Mouse (Mus musculus): ENCODE data around the gene Dact1.

The Dact1 gene

DNA sequence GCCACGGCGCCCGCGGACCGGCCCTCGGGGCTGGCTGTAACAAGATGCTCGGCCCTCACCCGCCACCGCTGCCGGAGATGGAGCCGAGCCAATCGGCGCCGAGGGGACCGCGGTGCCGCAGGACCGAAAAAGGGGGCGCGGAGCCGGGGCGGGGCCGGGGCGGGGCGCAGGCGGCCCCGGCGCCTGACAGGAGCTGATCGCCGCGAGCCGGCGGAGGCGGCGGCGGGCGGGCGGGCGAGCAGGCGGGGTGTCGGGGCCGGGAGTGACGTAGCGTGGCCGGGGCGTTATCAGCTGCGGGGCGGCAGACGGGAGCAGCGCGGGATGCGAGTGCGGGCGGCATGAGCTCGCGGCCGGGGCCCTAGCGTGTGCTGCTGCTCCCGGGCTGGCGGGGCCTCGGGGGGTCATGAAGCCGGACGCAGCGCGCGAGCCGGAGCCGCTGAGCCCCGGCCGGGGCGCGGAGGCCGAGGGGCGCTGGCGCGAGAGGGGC, at the start of gene Dact1:
TSS of gene Dact1 (plus strand) at position 304 of the 487 bp plus-strand sequence.
- DNase-seq (ENCODE audit: low spot score), result peak; percentile 90

DNA sequence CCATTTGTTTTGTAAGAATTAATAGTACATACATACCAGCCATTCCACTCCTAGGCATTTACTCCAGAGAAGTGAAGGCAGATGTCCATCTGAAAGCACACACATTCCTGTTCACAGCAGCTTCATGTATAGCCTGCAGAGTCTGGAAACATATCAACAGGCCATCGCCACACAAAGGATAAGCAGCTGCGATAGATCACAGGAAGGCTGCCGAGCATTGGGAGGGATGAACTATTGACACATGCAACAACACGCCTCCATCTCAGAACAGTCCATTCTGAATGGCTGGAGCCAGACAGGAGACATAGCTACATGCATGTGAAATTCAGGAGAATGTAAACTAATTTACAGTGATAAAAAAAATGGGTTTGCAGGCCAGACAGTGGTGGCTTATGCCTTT, 45.5 kb upstream of the Dact1 start:
- no peak for DNase-seq (ENCODE audit: low spot score)

DNA sequence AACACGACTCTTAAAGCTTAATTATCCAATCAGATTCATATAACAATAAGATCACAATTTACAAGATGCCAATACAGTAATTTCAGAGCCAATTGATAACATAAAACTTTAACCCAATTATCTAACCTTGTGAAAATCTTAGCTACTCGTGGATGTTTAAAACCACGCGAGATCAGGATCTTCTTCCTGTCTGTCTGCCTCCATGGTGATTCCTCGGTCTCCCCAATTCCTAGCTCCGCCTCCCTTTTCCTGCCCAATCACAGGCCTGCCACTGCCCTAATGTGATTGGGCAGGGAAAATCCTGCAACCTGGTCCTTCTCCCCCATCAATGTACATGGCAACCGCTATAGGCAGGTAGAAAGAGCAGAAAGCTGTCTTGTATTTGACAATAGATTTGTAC, 40.3 kb upstream of the Dact1 start:
- DNase-seq (ENCODE audit: low spot score), result no peak

- no peak for DNase-seq (ENCODE audit: low spot score)
These were observed 38.6 kb upstream of the Dact1 start for GRCm38 (mm10) chr12:71271131-71271530.

- no peak for DNase-seq (ENCODE audit: low spot score)
These were observed 35.0 kb upstream of the Dact1 start for GRCm38 (mm10) chr12:71274519-71275237.

- DNase-seq (ENCODE audit: low spot score), result no peak
These were observed 33.6 kb upstream of the Dact1 start for GRCm38 (mm10) chr12:71275906-71276595.

DNA sequence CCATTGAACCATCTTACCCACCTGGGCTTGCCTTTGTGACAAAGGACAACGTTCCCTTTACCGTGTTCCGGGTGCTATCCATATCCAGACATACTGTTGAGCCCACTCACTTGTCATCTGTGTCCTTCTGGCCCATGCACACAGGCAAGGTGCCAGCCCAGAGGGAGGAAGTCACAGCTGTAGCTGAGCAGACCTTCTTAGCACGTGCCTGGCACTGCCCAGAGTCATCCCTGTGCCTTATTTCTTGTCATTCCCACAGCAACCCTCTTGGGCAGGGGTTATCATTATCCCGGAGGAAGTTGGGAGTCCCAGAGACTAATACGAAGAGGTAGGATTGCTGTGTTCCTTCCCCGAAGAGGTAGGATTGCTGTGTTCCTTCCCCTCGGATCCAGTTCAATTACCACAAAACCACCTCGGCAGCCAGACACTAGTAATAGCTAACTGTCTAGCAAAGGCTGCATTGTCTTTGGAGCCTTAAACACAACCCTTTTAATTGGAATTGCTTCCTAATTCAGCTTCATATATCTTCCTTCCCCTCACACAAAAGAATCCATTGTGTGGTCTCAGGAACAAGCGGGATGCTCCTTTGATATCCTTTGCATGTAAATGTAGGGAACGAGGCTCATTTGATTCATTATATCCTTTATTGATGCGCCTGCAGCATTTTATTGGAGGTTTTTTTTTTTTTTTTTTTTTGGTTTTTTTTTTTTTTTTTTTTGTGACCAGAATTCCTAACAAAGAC, 30.0 kb upstream of the Dact1 start:
- DNase-seq (ENCODE audit: low spot score), result no peak

GRCm38 (mm10) chr12:71281201-71281768, 28.4 kb upstream of the Dact1 start:
- no peak for DNase-seq (ENCODE audit: low spot score)

GRCm38 (mm10) chr12:71285399-71285798, 24.3 kb upstream of the Dact1 start:
- DNase-seq (ENCODE audit: low spot score), result no peak

- DNase-seq (ENCODE audit: low spot score), result no peak
These were observed 19.2 kb upstream of the Dact1 start for GRCm38 (mm10) chr12:71290460-71290859.

- DNase-seq (ENCODE audit: low spot score), result peak; percentile 61
These were observed 15.4 kb upstream of the Dact1 start for GRCm38 (mm10) chr12:71293960-71294942.

DNA sequence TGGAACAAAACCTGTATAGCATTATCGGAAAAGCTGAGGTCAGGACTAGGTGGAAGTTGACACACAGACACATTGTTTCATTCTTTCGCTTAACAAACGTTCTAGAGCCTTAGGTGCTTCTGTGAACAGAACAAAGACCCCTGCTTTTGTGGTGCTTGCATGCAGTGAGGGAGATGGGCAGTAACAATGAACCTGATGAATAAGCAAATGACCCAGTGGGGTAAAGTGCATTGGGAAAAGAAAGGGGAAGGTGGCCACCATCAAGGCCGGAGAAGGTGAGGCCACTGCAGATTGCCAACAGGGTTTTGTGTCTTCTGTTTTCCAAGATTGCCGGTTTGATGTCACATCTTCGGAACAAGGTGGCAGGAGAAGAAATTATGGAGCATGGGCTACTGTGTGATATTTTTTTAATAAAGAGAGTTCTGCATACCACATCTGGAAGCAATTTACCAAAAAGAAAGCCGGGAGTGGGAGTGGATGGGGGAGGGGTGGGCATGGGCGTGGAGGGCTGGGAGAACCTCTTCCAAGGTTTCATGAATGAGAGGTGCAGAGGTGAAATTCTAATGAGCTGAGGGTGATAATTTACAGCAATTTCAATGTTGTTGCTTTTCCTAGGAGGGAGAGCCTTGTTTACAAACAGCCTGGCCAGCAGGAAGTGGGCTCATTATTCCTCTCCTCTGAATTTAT, 12.7 kb upstream of the Dact1 start:
- DNase-seq (ENCODE audit: low spot score), result peak; percentile 60

DNA sequence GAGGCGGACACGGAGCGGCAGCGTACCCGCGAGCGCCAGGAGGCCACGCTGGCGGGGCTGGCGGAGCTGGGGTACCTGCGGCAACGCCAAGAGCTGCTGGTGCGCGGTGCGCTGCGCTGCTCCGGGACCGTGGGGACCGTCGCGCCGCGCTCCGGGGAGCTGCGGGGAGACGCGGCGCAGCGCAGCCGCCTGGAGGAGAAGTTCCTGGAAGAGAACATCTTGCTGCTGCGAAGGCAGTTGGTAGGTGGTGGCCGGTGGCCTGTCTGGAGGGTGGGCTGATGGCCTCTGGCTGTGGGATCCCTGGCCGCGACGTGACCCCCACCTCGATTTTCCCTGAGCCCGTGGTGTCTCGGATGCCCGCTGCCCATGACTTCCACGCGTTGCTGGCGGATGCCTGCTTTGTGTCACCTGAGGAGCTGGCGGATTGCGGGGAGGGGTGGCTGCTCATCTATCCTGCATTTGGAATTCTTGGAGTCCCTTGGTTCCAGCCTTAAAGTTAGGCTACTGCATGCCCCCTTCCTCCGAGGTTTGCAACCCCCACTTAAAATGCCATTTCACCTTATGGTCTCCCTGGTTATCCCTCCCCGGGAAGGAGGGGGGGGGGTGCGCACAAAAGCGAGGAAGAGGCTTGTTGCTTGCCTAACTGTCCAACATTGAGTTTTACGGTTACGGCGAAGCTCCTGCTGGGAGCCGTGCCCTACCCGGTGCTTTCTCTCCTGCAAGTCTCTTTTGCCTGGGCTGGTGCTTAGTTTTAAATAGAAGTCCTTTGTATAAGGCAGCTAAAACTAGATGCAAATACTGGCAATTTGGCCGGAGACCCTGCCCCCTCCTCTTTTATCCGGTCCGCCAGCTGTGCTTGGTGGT, 616 bp downstream of the Dact1 start:
- DNase-seq (ENCODE audit: low spot score), result peak; percentile 63

- DNase-seq (ENCODE audit: low spot score), result peak; percentile 86
These were observed 1.7 kb downstream of the Dact1 start for GRCm38 (mm10) chr12:71311237-71311887.

DNA sequence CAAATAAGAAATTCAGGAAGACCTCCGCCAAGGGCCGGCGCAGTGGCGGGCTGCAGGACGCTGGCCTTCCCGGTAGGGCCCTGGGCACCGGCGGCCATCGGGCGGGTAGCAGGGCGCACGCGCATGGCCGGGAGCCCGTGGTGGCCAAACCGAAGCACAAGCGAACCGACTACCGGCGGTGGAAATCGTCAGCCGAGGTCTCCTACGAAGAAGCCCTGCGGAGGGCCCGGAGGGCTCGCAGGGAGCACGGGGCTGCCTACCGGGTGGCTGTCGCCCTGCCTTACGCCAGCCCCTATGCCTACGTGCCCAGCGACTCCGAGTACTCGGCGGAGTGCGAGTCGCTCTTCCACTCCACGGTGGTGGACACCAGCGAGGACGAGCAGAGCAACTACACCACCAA, 8.6 kb downstream of the Dact1 start:
- no peak for DNase-seq (ENCODE audit: low spot score)

DNA sequence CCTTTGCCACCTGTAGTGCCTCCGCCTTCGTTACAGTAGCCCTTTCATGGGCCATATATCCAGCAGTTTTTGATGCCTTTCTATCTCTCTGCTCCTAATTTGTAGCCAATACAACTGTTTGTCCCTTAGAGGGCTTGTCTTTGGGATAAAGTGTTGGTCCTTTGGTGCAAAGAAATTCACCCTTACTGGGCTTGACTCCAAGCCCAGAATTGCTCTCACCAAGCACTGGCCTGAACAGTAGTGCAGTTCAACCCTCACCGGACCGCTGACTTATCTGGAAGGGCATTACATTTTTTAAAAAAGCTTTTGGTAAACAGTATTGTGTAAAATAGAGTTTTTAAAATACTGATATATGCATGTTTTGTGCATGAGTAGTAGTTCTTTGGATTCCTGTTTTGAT, 9.9 kb downstream of the Dact1 start:
- DNase-seq (ENCODE audit: low spot score), result no peak

DNA sequence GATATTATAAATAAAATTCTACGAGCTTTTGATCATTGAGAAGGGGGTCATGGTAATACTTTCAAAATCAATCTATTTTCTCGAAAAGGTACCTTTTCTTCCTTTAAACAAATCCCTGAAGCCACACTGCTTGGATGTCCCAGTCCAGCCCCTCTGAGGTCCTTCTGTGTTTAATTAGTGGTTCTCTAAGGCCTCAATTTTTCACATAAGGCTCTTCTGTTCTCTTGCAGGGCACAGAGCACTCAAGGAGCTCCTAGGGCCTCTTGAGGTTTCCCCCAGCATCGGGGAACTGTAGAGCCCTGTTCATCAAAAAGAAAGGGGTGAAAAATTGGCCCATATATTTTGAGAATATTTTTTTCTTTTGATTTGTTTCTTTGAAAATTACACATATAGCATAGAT, 23.0 kb downstream of the Dact1 start:
- no peak for DNase-seq (ENCODE audit: low spot score)

- DNase-seq (ENCODE audit: low spot score), result no peak
These were observed 23.9 kb downstream of the Dact1 start for GRCm38 (mm10) chr12:71333561-71333960.

GRCm38 (mm10) chr12:71337025-71337582, 27.4 kb downstream of the Dact1 start:
- DNase-seq (ENCODE audit: low spot score), result no peak
